Mouse (Mus musculus) neural tube, embryonic 12.5 days (tissue): Measurements from ENCODE around the gene E130114P18Rik. TPM values are rescaled to one million over a fixed set of nuclear protein-coding genes. Genes with fewer than 3 reads are reported as not detected.

Experiments
- polyA plus RNA-seq: library from polyadenylated mRNA; unstranded; fragments of >200 nt; fragmentation: Nextera tagmentation; extraction: Ambion mirVana; gene quantifications from 2 replicates; pipeline ENCODE4 v1.2.1, GENCODE M21; 2016

Gene E130114P18Rik
- polyA plus RNA-seq, 1 experiment from 2014 or later: 20.4 TPM

Other genes starting within 250 kb of the E130114P18Rik start
- 42.4 and 47.8 TPM in 2 replicates for gene Nfia, start 5.3 kb downstream of the E130114P18Rik start, polyA plus RNA-seq